Mouse (Mus musculus) spleen, adult 2 months (tissue): ENCODE data around the gene Kat6b. TPM values are rescaled to one million over a fixed set of nuclear protein-coding genes. Genes with fewer than 3 reads are reported as not detected.

Experiments
- DNase-seq, 2 experiments: peaks; one replicate each; pipeline versions ENCODE4 v3.0.0 to v3.0.0-alpha.2; 2012 to 2021; ENCODE audit warnings: low spot score in 2 of 2, low read depth in 1 of 2
- H3K27ac ChIP-seq: fragments of 200-500 bp; 2 replicates; pipeline ENCODE4 v1.5.1; 2012; ENCODE audit warnings: low read length, inconsistent platforms; ENCODE audit not compliant: insufficient read depth
- H3K27me3 ChIP-seq: fragments of 200-500 bp; 2 replicates; pipeline ENCODE4 v1.6.1; 2012; ENCODE audit warnings: mild to moderate bottlenecking, moderate library complexity, low read length, inconsistent platforms; ENCODE audit not compliant: control insufficient read depth, insufficient read depth
- H3K36me3 ChIP-seq: fragments of 200-500 bp; 2 replicates; pipeline ENCODE4 v1.6.1; 2012; ENCODE audit warnings: mild to moderate bottlenecking, low read length, inconsistent platforms; ENCODE audit not compliant: control insufficient read depth, insufficient read depth
- H3K4me1 ChIP-seq: fragments of 200-500 bp; 2 replicates; pipeline ENCODE4 v1.6.1; 2011; ENCODE audit warnings: inconsistent platforms; ENCODE audit not compliant: control insufficient read depth, insufficient read depth, insufficient read length
- H3K4me3 ChIP-seq: fragments of 200-500 bp; 2 replicates; pipeline ENCODE4 v1.5.1; 2011; ENCODE audit warnings: mild to moderate bottlenecking, inconsistent platforms; ENCODE audit not compliant: insufficient read depth, insufficient read length; ENCODE audit errors: extremely low read depth
- CTCF ChIP-seq: fragments of 200-500 bp; IDR thresholded peaks from 2 replicates; pipeline ENCODE4 v1.5.1; 2011; ENCODE audit warnings: mild to moderate bottlenecking, inconsistent platforms; ENCODE audit not compliant: insufficient read depth, insufficient read length, insufficient replicate concordance; ENCODE audit errors: extremely low read depth
- POLR2A ChIP-seq: fragments of 200-500 bp; IDR thresholded peaks from 2 replicates; pipeline ENCODE4 v1.6.1; 2011; ENCODE audit warnings: low read depth, low read length, inconsistent platforms
- WGBS: fragments of 180-500 bp; shearing (Covaris S2); methylation state at CpG from one replicate; pipeline ENCODE4 v1.1.7; 2018; 5-methylcytosine and 5-hydroxymethylcytosine counted together
- polyA plus RNA-seq: library from polyadenylated mRNA; depleted of rRNA; stranded (reverse); fragments of >200 nt; gene quantifications from 2 replicates; pipeline ENCODE4 v1.2.3, GENCODE M21; 2012

The Kat6b gene
- polyA plus RNA-seq, 1 experiment = 6.1 TPM

GRCm38 (mm10) chr14:21619951-21620350 lies 138.7 kb downstream of the Kat6b start:
- Histone ChIP-seq H3K4me1 (peaks cover 2% of the 10 kb centered on the region; the same call in 1 of the 2 replicates), H3K27me3 (no peaks in the 10 kb centered on the region), H3K36me3 (peaks cover 5% of the 10 kb centered on the region), H3K4me3 (no peak overlapping the region), H3K27ac (no peak overlapping the region)
- no peak for DNase-seq
- TF ChIP-seq CTCF (no peak), POLR2A (no peak)
- 95% methylated on average over 7 of the region's 7 CpGs for WGBS

DNA sequence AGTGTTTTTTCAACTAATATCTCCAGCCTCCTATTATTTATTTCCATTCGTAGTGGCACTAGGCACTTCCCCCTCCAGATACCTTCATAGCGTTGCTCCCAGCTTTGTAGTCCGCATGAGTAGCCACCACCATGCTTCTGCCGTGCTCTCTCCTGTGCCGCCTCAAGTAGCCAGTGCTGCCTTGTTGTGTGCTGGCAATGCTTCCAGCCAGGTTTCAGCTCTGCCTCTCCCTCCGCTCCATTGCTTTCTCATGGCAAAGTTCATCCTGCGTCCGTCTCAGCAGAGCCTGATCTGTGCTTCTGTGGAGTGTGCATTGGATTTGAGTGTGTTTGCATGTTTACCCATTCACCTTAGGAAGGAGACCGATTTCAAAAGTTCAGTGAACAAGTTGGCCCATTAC lies 144.7 kb downstream of the Kat6b start:
- DNase-seq = no peak

DNA sequence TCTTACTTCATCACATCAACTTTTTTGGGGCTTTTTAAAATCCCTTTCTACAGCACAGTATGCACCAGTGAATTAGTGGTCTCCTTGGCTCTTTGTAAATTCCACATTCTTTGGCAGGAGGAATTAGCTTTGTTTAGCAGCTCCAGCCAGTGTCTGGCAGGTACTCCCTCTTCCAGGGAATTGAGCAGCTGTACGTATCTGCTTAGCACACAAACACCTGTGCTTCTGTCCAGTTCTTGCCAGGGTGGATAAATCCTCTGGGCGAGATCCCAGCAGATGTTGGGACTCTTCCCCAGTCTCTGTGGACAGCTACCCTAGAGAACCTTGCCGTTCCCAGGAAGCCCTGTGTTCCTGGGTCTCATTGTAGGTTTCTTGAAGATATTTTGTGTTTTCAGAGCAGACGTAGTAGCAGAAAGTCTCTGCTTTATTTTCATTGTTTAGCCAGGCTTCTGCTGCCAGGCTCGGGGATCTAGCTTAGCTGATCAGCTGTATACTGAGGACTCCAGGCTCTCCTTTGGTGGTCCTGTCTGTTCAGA lies 150.5 kb downstream of the Kat6b start:
- WGBS = 97% methylated on average over 5 of the region's 5 CpGs

More for the DNA sequence above, 144.7 kb downstream of the Kat6b start:
- no peak overlapping the region for H3K27ac ChIP-seq
- peaks cover 14% of the 10 kb centered on the region for H3K36me3 ChIP-seq
- TF ChIP-seq POLR2A (no peak), CTCF (no peak)
- WGBS = 93% methylated on average over 9 of the region's 9 CpGs
- no peaks in the 10 kb centered on the region for H3K4me1 ChIP-seq
- H3K27me3 ChIP-seq = no peaks in the 10 kb centered on the region
- H3K4me3 ChIP-seq = no peak overlapping the region

GRCm38 (mm10) chr14:21636548-21636947 lies 155.3 kb downstream of the Kat6b start:
- 37% methylated on average over 6 of the region's 6 CpGs for WGBS
- Histone ChIP-seq H3K4me1 (no peaks in the 10 kb centered on the region), H3K27me3 (no peaks in the 10 kb centered on the region), H3K36me3 (peaks cover 11% of the 10 kb centered on the region), H3K27ac (no peak overlapping the region), H3K4me3 (no peak overlapping the region)
- no peak for TF ChIP-seq POLR2A
- no peak for TF ChIP-seq CTCF
- DNase-seq = peak in 1 of 2 experiments; percentile 8

More for the DNA sequence above, 150.5 kb downstream of the Kat6b start:
- TF ChIP-seq CTCF = no peak
- TF ChIP-seq POLR2A = no peak
- no peak overlapping the region for H3K27ac ChIP-seq
- H3K4me3 ChIP-seq = no peak overlapping the region
- H3K36me3 ChIP-seq = peaks cover 18% of the 10 kb centered on the region
- H3K27me3 ChIP-seq = no peaks in the 10 kb centered on the region
- H3K4me1 ChIP-seq = no peaks in the 10 kb centered on the region
- no peak for DNase-seq

- peaks cover 5% of the 10 kb centered on the region; the same call in 1 of the 2 replicates for H3K36me3 ChIP-seq
- WGBS = 85% methylated on average over 4 of the region's 4 CpGs
- H3K4me3 ChIP-seq = no peak overlapping the region
- TF ChIP-seq CTCF = no peak
- TF ChIP-seq POLR2A = no peak
- H3K27me3 ChIP-seq = no peaks in the 10 kb centered on the region
- no peaks in the 10 kb centered on the region for H3K4me1 ChIP-seq
- no peak for DNase-seq
- no peak overlapping the region for H3K27ac ChIP-seq
Measured at GRCm38 (mm10) chr14:21640806-21641435, 159.7 kb downstream of the Kat6b start.

- TF ChIP-seq POLR2A = no peak
- no peak for TF ChIP-seq CTCF
- WGBS = 10% methylated on average over 2 of the region's 2 CpGs
- Histone ChIP-seq H3K4me3 (no peak overlapping the region), H3K36me3 (no peaks in the 10 kb centered on the region), H3K27ac (no peak overlapping the region), H3K27me3 (no peaks in the 10 kb centered on the region), H3K4me1 (no peaks in the 10 kb centered on the region)
- peak in 1 of 2 experiments; percentile 17 for DNase-seq
Measured at GRCm38 (mm10) chr14:21653813-21654212, 172.6 kb downstream of the Kat6b start.

DNA sequence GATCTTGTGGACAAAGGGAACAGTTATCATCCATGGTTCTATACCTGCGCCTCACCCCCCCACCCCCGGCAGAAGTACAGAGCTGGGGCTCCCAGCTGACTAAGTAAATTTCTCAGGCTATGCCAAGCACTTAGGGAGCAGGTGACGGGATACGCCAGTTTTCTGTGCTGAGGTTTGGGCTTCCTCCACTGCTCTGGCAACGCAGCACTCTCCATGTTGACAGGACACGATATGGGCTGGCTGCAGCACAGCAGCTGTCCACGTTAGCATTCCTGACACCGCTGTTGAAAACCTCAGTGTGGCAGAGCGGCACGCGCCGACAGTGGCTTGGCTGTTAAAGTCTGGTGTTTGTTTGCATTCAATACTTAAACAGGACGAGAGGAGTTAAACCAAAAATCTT lies 177.9 kb downstream of the Kat6b start:
- TF ChIP-seq CTCF (no peak), POLR2A (no peak)
- no peak for DNase-seq
- Histone ChIP-seq H3K27me3 (no peaks in the 10 kb centered on the region), H3K27ac (no peak overlapping the region), H3K36me3 (peaks cover 11% of the 10 kb centered on the region), H3K4me3 (no peak overlapping the region), H3K4me1 (no peaks in the 10 kb centered on the region)
- WGBS = 93% methylated on average over 13 of the region's 13 CpGs
